Mouse (Mus musculus): ENCODE data around the gene Nfia.

Gene Nfia

DNA sequence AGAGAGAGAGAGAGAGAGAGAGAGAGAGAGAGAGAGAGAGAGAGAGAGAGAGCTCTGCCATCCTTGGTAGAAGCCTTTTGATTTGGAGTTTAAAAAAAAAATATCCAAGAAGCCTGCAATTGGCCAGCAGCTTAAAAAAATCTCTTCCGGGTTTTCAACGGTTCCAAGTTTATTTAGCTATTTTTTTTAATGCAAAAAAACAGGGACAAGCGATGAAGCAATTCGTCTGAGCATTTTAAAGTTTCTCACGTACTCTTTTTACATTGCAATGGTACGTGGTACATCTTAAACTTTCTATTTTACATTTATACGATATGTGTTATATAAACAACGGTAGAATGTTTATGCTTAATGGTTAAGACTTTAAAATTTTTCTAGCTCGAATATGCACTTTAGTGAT lies at the start of gene Nfia:
TSS of gene Nfia (plus strand) at position 94 of the 400 bp plus-strand sequence.
- DNase-seq, result no peak

DNA sequence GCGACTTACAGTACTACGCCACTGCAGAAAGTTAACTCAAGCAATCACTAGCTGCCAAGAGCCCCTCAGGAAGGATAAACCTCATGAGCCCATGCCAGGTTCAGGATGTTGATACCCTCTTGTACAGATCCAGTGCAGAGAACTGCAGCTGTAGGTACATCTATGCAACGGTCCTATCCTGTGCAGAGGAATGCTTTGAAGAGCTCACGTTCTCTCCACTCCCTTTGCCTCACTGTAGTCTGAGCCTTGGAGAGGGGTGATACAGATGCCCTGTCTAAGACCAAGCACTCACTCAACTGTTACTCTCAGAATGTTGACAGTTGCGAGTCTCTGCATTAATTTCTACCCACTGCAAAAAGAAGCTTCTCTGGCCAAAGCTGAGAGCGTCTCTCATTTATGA lies 49.2 kb upstream of the Nfia start:
- DNase-seq, result no peak

DNA sequence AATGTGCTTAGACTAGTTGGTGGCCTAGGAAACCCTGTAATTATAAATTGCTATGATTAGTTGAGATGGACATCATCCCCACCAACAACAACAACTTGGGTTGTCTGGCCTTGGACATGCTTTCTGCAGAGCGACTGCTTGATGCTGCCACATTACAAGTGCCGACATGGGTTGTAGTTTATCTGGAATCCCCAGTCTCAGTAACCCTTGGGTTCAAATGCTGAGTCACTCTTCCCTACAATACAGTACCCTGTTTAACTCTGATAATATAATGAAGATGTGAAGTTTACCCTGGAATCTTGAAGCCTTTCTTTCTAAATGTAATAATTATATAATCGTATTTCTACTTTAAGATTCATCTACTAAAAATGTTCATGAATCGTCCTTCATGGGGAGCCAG lies 44.0 kb upstream of the Nfia start:
- DNase-seq, result no peak

DNA sequence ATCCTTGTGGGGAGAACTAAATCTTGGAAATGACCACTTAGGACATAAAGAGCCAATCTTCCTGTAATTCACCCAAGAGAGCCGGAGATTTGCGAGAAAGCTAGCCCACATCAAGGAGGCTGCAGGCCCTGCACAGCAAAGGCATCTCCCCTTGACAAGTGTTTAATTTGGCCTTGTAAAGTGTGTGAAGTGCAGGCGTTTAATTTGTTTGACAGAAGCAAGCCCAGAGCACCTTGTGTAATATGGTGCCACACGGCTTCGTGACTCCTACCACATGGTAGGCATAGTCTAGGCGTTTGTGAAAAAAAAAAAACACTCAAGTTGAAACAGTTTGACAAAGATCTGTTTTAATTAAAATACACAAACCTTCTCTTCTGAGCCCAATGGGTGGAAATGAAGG lies 42.5 kb upstream of the Nfia start:
- DNase-seq, result no peak

DNA sequence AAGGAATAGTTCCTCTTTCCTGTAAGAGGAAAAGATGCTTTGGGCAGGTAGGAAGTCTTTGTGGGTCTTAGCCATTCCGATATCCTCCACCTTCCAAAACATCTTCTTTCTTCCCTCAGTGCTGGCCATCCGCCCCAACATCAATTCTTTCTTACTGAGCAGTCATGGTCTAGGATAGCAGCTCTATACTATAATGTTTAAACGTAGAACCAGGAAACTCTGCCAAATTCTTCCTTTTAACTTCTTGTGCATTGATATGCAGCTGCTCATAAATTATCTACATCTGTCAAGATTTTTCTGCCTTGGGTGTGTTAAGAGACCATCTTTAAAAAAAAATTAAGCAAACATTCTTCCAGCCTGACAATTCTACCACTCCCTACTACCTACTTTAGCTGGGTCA lies 42.1 kb upstream of the Nfia start:
- no peak for DNase-seq

DNA sequence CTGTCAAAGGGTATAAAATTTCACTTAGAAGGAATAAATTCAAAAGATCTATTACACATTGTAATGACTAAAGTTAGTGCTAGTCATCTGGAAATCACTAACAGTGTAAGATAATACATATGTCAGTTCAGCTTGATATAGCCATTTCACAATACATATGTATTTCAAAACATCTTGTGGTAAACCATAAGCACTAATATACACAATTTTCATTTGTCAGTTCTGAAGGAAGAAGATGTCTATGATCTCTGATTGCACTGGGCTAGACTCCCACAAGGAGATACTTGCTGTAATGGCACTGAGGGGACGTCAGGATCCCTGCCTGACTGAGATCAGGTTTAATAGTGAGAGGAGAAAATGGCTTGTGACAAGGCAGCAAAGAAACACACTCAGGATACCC lies 39.1 kb upstream of the Nfia start:
- no peak for DNase-seq

DNA sequence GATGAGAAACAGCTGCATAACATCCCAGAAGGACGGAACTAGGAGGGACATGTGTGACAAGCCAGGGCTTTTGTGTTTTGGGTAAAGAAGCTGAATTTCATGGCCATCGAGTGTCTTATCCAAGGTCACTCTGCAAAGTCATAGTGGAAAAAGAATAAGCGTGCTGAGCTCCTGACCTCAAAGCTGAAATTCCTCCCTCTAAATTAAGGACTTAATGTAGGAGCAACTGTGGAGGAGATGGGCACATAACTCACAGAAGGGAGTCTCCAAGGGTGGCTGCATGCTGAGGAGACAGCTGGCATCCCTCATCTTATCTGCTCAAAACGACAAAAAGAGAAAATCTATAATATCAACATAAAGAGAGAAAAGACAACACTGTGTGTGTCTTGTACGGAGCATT lies 28.6 kb upstream of the Nfia start:
- no peak for DNase-seq

DNA sequence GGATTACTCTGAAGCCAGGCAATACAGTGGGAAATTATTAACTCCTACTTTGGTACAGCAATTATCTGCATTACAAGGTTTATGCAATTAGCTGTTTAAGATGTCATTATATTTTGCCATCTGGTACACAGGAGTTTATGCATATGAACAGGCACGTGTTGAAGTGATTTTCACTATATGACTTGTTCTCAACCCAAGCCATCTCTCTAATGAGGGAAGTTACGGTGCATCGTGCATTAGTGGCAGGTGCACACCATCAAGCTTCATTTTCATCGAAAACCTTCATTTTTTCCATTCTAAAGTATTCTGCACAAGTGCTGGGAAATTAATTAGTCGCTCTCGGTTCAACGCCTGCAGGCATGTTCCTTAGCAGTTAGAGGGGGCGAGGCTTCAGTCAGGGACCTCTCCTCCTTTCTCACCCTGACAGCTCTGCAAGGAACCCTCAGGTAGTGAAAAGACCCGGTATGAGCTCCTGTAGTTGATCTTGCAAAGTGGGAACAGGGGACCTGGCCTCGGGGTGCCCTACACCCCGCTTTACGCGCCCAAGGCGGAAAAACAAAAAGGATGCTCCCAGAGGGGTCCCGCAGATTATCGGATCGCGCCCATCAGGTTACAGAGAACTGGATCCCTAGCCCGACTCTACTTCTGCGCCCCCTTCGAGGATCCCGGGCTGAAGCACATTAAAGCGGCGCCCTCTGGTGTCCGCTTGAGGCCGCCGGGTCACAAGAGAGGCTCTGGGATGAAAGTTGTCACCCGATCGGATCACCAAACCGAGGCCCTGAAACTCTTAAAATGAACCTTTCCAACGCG lies 27.0 kb upstream of the Nfia start:
- DNase-seq, result peak; percentile 92 to 93

DNA sequence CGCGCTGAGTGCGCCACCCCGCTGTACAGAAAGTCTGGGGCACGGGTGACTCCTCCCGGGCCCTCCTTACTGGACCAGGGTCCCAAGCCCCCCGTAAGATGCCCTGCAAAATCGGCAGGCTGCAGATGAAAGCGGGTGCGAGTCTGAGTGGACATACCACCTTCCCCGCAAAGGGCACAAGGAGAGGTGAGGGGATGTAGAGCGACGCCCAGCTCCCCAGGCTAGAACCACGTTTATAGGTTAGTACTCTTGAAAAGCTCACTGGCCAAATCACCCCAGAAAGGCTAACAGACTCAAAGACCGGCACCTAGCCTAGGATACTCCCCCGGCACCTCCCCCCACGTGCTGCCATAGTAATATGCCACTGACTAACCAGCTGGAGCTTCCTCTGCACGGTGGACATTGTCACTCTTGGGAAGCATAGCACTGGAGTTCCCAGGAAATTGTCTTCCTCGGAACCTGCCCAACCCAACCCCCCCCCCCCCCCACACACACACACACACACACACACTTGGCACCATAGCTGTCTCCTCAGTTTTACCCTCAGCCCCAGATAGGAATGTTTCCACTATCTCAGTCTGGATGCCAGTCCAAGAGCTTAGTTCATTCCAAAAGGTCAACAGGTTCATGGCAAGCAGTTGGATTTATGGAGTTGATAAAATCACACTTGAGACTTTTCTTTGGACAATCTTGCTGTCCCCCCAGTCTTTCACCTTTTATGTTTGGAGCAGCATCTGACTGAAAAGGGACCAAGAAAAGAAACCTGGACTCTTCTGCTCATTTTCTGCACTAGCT lies 26.2 kb upstream of the Nfia start:
- peak in 1 of 2 experiments; percentile 43 for DNase-seq

DNA sequence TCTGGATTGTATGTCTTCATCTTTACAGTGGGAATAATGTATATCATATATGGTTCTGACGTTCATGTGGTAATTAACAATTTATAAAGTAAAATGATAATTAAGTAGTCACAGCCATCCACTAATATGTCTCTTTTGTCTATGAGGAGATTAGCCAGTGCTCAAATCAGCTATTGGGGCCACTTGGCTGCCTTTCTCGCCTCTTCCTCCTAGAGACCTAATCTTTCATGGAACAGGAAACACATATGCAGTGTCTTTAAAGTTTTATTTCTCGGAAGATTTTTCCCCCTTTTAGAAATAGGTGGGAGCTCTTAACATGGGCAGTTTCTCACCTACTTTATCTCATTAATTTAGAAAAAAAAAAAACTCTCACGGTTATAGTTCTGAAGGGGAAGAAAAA lies 22.1 kb upstream of the Nfia start:
- no peak for DNase-seq

DNA sequence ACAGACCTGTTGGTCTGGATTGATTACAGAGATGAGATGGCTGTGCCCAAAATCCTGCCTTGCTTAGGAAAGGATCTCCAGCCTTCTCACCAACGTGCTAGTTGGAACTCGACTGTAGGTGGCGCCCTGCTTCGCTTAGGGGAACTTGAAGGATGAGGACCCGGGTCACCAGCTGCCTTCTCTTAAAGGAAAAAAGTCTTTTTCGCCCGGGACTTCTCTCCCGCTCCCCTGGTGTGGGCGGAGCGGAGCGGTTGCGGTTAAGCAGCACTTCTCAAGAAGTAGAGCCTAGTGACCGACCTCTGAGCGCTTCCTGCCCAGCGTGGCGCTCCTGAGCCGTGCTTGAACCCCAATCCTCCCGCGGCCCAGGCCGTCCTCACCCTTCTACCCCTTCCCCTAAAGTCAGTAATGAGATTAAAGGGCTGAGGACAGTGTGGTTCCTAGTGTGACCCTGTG lies 21.5 kb upstream of the Nfia start:
- peak; percentile 94 to 99 for DNase-seq

DNA sequence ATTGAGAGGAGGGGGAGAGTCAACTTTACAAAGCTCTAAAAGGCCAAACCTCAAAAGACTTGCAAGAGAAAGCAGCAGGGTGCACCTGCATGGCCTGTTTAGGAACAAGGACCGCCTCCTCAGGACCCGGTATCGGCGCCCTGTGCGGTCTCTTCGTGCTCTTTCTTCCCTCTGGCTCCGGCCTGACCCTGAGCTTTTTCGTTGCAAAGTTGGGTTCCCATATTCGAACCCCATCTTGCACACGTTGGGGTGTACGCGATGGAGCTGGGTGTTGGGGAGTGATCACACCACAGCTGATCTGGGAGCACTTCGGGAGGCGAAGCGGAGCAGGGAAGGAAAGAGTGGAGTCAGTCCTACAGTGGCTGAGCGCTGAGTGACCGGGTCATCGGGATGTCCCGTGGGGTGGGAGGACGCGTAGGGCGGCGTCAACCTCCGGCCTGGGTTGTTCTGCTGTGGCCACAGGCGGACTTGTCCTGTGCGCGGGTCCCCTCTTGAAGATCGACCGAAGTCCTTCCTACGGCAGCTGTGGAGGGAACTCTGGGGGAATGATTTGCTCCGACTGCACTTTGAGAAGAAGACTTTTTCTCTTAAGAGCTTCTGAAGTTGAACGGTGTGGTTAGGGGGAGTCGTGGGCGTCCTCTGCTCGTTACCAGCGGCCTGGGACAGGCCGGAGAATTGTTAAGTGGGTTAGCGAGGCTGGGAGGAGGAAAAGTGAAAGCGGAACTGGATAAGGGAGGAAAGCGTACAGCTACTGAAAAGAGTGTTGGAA lies 20.9 kb upstream of the Nfia start:
- DNase-seq, result peak; percentile 55 to 58

DNA sequence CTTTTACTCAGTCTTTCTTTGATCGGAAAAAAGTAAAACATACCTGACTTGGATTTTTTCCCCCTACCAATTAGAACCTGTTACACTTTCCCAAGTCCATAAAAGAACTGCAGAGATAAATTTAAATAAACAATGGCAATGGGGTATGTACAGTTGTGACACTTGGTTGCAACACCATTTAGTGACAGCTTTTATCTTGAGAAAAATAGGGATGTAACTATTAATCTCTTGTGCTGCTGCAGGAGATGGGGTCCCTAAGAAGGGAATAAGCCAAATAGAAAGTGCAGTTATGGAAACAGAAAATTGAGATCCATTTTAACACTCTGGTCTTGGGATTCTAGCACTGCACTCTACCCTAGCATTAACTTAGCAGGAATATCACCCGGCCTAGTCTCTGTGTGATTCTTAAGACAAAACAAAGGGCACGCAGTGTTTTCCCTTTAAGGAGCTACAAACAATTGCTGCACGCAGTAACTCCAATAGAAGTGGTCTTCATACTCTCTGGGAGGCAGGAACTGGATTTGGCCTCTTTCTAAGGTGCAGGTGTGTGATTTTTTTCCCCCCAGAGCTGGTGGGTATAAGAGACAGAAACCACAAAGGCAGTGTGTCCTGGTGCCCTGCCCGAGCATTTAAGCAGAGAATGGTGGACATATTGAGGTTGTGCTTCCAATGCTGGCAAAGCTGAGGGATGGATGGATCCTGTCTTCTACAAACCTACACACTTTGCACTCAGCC lies 20.1 kb upstream of the Nfia start:
- DNase-seq, result no peak

DNA sequence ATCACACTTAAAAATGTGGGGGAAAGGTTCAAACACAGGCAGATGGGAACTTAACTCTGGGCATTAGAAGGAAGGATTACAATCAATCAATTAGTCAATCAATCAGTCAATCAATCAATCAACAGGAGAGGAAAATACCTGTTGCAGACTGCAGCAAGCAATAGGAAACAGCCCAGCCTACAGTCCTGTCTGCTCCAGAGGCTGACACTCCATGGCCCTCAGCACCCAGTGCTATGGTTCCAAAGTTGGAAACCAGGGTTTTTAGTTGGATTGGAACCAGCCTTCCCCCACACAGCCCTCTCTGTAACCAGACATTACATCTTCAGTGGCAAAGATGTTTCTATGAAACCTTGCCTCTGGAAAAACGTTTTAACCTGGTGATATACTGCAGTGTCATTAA lies 19.0 kb upstream of the Nfia start:
- DNase-seq, result no peak

DNA sequence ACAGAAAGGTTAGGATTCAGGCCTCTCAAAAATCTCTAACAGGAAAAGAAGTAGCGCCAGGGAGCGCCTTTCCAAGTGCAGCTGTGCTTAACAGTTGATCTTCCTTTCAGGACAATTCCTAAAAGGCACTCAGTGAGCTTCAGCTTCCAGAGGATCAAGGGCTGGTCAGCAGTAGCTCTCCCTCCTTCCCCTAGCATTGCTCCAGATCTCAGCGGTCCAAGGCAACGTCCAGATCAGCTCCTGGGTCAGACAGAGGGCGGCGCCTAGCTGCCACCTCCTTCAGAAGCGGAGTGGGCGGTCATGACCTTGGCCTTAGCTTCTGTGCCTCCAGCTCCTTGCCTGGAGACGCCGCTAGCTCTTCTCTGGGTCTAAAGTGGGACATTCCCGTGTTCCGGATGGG lies 18.3 kb upstream of the Nfia start:
- peak in 1 of 2 experiments; percentile 45 for DNase-seq

DNA sequence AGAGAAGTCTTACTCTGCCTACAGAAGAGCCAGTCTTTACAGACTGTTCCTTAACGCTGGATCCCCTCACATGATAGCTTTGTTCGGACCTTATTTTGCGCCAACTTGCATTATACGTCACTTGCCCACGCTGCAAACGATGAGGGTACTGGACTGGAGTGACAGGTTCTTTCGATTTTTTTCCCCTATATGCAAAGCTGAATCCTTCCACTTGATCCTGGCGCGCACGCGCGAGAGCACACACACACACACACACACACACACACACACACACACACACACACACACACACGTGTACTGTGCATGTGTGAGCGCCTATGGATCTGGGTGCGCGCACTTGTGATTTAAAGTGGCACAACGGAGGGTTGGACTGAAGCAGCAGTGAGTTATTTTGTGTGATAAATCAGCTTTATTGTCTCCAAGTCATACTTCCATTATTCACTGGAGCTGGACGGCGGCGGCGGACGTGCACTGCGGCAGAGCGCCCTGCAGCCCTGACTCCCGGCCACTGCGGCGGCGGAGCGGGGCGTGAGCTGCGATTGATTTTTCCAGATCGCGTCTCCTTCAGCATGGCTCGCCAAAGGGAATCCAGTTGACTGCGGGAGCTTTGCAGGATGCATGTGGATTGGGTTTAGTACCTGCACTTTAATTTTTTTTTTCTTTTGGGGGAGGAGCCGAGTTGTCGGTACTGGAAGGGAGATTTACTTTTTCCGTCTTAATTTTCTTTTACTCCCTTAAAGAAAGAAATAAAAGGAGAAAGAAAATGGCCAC lies 15.1 kb upstream of the Nfia start:
- DNase-seq, result peak; percentile 81 to 84

DNA sequence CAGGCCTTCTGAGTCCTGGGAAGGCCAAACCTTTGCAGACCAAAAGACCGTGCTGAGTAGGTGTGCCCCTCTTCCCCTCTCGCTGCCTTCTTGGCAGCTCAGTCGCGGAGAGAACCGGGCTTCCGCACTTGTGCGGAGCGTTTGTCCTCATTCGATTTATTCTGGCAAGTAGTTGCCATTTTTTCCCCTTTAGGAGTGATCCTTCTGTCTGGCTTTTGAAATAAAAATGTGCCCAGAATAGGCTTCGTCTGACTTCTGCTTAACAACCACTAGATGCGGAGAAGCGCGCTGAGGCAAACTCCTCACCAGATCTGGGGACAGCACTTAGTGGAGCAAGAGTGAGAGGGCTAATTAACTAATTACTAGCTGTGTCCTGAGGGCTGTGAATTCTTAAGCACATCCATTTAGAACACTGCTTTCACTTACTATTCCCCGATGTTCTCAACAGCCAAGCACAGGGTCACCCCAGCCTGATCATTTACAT lies 14.5 kb upstream of the Nfia start:
- DNase-seq, result peak; percentile 65 to 71

DNA sequence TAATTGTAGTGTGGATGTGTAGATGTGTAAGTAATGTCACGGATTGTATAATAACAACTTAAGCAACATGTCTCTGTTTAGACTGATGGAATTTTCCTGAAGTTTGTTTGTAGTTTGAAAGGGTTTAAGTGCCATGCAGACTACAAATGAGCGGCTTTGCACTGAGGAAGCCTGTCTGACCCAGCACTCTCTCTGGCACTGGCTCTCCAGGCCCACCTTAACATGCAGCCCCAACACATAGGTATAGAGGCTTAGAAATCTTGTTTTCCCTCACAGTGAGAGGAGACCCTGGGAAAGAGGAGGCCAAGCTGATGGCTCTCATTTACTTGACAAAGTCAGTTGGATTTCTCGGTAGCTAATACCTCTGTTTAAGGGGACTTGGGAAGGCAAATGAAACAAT lies 13.9 kb upstream of the Nfia start:
- DNase-seq, result no peak

DNA sequence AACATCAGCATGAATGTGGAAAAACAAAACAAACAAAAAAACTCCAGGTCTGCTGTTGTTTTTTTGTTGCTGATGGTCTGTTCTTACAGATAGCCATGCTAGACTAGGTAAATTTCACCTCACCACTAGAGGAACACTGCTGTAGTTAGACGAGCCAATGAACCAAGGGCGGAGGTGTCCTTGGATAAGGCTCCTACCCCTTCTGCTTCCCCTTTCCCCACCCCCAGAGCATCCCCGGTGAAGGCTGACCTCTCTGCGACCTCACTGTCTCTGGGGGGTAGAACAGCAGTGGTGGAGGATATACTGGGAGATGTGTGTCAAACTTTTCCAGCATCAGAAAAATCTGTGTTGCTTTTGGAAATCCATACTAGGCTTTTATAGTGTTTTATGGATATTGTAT lies 7.9 kb upstream of the Nfia start:
- no peak for DNase-seq

DNA sequence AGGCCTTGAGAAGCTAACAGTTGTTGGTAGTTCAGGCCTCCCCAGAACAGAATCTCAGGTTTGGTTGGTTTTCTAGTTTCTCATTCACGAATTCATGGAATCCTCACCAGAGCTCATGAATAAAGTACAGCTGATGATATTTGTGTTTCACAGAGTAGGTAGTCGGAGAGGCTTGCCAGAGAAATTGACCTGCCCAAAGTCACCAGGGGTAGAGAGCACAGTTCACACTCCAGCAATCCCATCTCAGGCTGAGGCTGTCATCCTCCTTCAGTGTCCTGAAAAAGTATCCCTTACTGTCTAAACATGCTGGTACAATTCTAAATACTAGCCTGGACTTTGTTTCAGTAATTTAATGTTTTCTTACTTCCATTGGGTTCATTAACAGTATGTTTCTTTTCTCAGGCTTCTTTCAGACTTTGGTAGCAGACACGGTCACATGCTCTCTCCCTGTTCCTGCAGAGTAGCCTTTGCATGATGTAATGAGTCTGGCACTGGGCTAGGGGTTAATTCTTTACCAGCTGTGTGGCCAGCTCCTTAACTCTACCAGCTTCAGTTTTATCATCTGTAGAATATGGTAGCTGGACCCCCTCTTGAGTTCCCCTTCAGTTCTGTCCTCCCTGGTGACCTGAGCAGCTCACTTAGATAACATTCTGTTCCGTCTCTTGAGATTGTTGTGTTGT lies 7.1 kb upstream of the Nfia start:
- no peak for DNase-seq

DNA sequence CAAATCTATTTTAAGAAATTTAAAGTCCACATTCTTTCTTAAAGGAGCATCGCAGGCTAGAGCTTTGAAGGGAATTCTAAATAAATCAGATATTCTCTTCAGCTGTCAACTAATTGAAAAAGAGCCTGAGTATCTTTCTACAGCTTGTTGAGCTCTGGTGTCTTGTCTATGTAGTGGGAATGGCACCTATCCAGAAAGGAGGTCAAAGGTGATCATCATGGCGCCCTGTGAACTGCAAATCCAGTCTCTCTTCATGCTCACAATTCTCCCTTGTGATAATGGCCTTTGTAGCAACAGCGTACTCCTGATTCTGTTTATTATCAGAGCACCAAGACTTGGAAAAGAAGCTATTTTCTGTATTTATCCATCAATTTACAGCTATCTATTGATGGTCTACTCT lies 6.4 kb upstream of the Nfia start:
- DNase-seq, result no peak
